Mouse (Mus musculus): ENCODE results near the gene Brinp2. TPM values are rescaled to one million over a fixed set of nuclear protein-coding genes. Genes with fewer than 3 reads are reported as not detected.

Brinp2 gene
- total RNA-seq, 1 experiment = 1.0 TPM

DNA sequence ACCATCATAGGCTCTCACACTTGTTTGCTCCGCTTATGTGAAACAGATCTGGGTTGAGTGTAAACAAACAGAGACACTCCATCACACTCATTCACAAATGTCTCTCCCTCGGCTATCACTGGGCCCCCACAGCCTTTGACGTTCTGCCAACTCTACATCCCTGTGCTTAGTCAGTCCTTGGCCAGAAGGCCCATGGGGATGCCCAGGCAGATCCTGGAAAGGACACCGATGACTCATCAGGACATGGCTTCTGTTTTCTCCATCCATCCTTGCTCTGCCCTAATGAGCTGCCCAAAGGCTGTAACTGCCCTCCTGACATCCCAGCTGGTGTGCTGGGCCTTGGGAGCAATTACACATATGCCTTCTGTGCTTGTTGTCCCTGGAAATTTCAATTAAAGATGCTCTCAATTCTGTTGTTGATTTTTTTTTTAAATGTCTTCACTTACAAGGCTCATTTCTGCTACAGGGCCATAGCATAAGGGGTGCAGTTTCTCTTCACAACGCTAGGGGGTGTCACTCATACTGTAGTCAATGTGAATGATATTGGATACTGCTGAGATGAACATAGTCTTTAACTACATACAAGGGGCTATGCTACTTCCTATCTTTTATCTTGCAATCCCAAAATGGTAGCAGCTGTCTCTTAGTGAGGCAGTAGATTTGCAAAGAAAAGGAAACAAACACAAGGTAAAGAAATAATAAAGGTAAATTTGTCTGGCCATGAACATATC lies 45.5 kb downstream of the Brinp2 start:
- Histone ChIP-seq H3K27ac (ENCODE audit: insufficient read depth, low read depth, low read length, poor library complexity, severe bottlenecking) (no peak overlapping the region), H3K4me1 (ENCODE audit: control insufficient read depth in 2 of 2, insufficient read depth in 2 of 2, low read length in 2 of 2, poor library complexity in 1 of 2) (no peaks in the 10 kb centered on the region), H3K9me3 (ENCODE audit: control insufficient read depth, insufficient read depth, low read depth, low read length) (no peaks in the 10 kb centered on the region), H3K9ac (ENCODE audit: insufficient read depth, low read depth, low read length, poor library complexity, severe bottlenecking) (no peak overlapping the region), H3K36me3 (ENCODE audit: control insufficient read depth, insufficient read depth, low read length, poor library complexity, severe bottlenecking) (no peaks in the 10 kb centered on the region), H3K4me3 (ENCODE audit: insufficient read depth in 1 of 2, low read depth in 1 of 2, low read length in 2 of 2, poor library complexity in 1 of 2, severe bottlenecking in 1 of 2) (no peak overlapping the region)
- no peak for DNase-seq (ENCODE audit: low read depth, low spot score)
- in situ Hi-C loops (cut with MboI; ENCODE audit: low sequenced_read_pairs in 2 of 2, unreplicated experiment in 2 of 2) = no loop called here
- TF ChIP-seq HCFC1 (IDR thresholded peaks at IDR 0.05; ENCODE audit: borderline replicate concordance, insufficient read depth, low read length) (no peak), ZC3H11A (IDR thresholded peaks at IDR 0.05; ENCODE audit: borderline replicate concordance, low read depth, low read length) (no peak), CHD2 (IDR thresholded peaks at IDR 0.05; ENCODE audit: low read depth, low read length) (no peak), ZNF384 (IDR thresholded peaks at IDR 0.05; ENCODE audit: low read depth, low read length) (no peak), MAFK (IDR thresholded peaks at IDR 0.05; ENCODE audit: insufficient read depth, low read depth, low read length) (no peak)

DNA sequence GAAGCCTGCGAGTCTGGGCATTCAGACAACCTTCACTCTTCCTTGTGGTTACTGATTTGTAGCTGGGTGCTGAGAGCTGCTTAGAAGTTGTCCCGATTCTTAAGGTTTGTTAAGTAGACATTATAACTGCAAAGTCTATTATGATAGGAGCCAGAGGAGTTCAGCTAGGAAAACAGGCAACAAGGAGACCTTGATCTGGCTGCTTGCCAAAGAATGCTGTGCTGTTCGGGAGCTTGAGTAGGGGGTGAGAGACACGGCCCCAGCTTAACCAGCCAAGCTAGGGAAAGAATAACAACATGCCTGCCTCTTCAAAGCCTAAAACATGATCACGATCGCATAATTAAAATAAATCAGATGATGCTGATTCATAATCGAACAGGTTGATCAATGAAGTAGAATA lies 59.1 kb downstream of the Brinp2 start:
- in situ Hi-C loops (cut with MboI; ENCODE audit: low sequenced_read_pairs in 2 of 2, unreplicated experiment in 2 of 2) = no loop called here

DNA sequence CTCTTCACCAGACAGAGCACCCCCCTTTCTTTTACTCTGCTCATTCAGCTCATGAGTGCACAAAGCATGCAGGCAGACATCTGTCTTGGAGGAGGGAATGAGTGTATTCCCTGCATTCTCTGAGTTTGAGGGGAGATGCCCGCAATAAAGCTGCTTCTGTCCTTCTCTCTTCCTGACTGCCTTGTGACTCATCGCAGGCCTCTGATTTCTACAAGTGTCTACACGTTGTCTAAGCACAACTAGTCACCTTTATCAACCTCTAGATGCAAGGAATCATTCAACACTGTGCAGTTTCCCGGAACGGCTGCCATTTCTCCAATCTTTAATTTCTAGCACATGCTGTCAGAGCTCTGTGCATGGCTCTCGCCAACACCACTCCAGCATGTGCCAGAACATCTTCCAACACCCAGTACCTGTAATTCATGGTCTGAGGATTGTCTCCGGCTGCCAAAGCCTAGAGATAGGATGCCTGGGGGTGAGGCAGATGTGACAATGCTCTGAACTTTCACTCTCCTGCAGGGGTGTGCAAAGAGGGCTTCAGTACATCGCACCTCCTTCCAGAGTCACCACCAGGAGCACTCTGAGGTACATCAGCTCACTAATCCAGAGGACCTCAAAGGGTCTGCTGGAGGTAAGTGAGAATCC lies 59.7 kb downstream of the Brinp2 start:
- no peak overlapping the region for H3K4me3 ChIP-seq (ENCODE audit: insufficient read depth in 1 of 2, low read depth in 1 of 2, low read length in 2 of 2, poor library complexity in 1 of 2, severe bottlenecking in 1 of 2)
- no peaks in the 10 kb centered on the region for H3K36me3 ChIP-seq (ENCODE audit: control insufficient read depth, insufficient read depth, low read length, poor library complexity, severe bottlenecking)
- in situ Hi-C loops (cut with MboI; ENCODE audit: low sequenced_read_pairs in 2 of 2, unreplicated experiment in 2 of 2) = no loop called here
- no peak for TF ChIP-seq CHD2 (IDR thresholded peaks at IDR 0.05; ENCODE audit: low read depth, low read length)
- TF ChIP-seq ZNF384 (IDR thresholded peaks at IDR 0.05; ENCODE audit: low read depth, low read length) = no peak
- no peak for TF ChIP-seq MAFK (IDR thresholded peaks at IDR 0.05; ENCODE audit: insufficient read depth, low read depth, low read length)
- TF ChIP-seq ZC3H11A (IDR thresholded peaks at IDR 0.05; ENCODE audit: borderline replicate concordance, low read depth, low read length) = no peak
- TF ChIP-seq HCFC1 (IDR thresholded peaks at IDR 0.05; ENCODE audit: borderline replicate concordance, insufficient read depth, low read length) = no peak
- H3K4me1 ChIP-seq (ENCODE audit: control insufficient read depth in 2 of 2, insufficient read depth in 2 of 2, low read length in 2 of 2, poor library complexity in 1 of 2) = peaks cover 0 to 8% of the 10 kb centered on the region in 2 experiments; a peak in 1 of 4 replicates
- no peak overlapping the region for H3K27ac ChIP-seq (ENCODE audit: insufficient read depth, low read depth, low read length, poor library complexity, severe bottlenecking)
- no peak for DNase-seq (ENCODE audit: low read depth, low spot score)
- H3K9me3 ChIP-seq (ENCODE audit: control insufficient read depth, insufficient read depth, low read depth, low read length) = no peaks in the 10 kb centered on the region
- no peak overlapping the region for H3K9ac ChIP-seq (ENCODE audit: insufficient read depth, low read depth, low read length, poor library complexity, severe bottlenecking)

More for the DNA sequence above, 59.1 kb downstream of the Brinp2 start:
- no peak overlapping the region for H3K27ac ChIP-seq (ENCODE audit: insufficient read depth, low read depth, low read length, poor library complexity, severe bottlenecking)
- no peak overlapping the region for H3K9ac ChIP-seq (ENCODE audit: insufficient read depth, low read depth, low read length, poor library complexity, severe bottlenecking)
- H3K4me3 ChIP-seq (ENCODE audit: insufficient read depth in 1 of 2, low read depth in 1 of 2, low read length in 2 of 2, poor library complexity in 1 of 2, severe bottlenecking in 1 of 2) = no peak overlapping the region
- DNase-seq (ENCODE audit: low read depth, low spot score) = no peak
- H3K4me1 ChIP-seq (ENCODE audit: control insufficient read depth in 2 of 2, insufficient read depth in 2 of 2, low read length in 2 of 2, poor library complexity in 1 of 2) = peaks cover 0 to 8% of the 10 kb centered on the region in 2 experiments; a peak in 1 of 4 replicates
- H3K36me3 ChIP-seq (ENCODE audit: control insufficient read depth, insufficient read depth, low read length, poor library complexity, severe bottlenecking) = no peaks in the 10 kb centered on the region
- no peaks in the 10 kb centered on the region for H3K9me3 ChIP-seq (ENCODE audit: control insufficient read depth, insufficient read depth, low read depth, low read length)
- TF ChIP-seq ZC3H11A (IDR thresholded peaks at IDR 0.05; ENCODE audit: borderline replicate concordance, low read depth, low read length) = no peak
- TF ChIP-seq CHD2 (IDR thresholded peaks at IDR 0.05; ENCODE audit: low read depth, low read length) = no peak
- TF ChIP-seq HCFC1 (IDR thresholded peaks at IDR 0.05; ENCODE audit: borderline replicate concordance, insufficient read depth, low read length) = no peak
- no peak for TF ChIP-seq ZNF384 (IDR thresholded peaks at IDR 0.05; ENCODE audit: low read depth, low read length)
- no peak for TF ChIP-seq MAFK (IDR thresholded peaks at IDR 0.05; ENCODE audit: insufficient read depth, low read depth, low read length)

DNA sequence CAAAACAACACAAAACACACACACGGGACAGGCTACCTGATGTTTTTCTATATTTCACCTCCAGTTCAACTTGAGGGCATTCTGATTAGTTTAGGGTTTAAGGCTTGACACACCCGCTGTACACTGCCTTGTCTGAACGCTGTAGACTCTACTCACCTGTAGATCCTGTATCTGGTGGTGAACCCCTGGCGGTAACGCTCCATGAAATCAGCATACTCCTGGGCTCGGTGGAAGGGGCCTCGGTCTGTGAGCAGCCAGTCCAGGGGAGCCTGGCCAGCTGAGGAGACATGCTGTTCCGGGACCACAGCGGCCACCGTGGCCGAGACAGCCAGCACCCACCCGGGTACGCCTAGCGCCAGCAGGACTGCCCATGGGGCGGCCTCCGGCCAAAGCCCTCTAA lies 60.9 kb downstream of the Brinp2 start:
- TF ChIP-seq ZNF384 (IDR thresholded peaks at IDR 0.05; ENCODE audit: low read depth, low read length) = no peak
- no peaks in the 10 kb centered on the region for H3K36me3 ChIP-seq (ENCODE audit: control insufficient read depth, insufficient read depth, low read length, poor library complexity, severe bottlenecking)
- no peak overlapping the region for H3K27ac ChIP-seq (ENCODE audit: insufficient read depth, low read depth, low read length, poor library complexity, severe bottlenecking)
- no peaks in the 10 kb centered on the region for H3K9me3 ChIP-seq (ENCODE audit: control insufficient read depth, insufficient read depth, low read depth, low read length)
- no peak for DNase-seq (ENCODE audit: low read depth, low spot score)
- peaks cover 0 to 8% of the 10 kb centered on the region in 2 experiments; a peak in 1 of 4 replicates for H3K4me1 ChIP-seq (ENCODE audit: control insufficient read depth in 2 of 2, insufficient read depth in 2 of 2, low read length in 2 of 2, poor library complexity in 1 of 2)
- in situ Hi-C loops (cut with MboI; ENCODE audit: low sequenced_read_pairs in 2 of 2, unreplicated experiment in 2 of 2) = no loop called here
- H3K4me3 ChIP-seq (ENCODE audit: insufficient read depth in 1 of 2, low read depth in 1 of 2, low read length in 2 of 2, poor library complexity in 1 of 2, severe bottlenecking in 1 of 2) = no peak overlapping the region
- no peak overlapping the region for H3K9ac ChIP-seq (ENCODE audit: insufficient read depth, low read depth, low read length, poor library complexity, severe bottlenecking)

Measured in ES-E14 (cell line).